Mouse (Mus musculus) embryonic fibroblast, embryonic 13.5 days (primary cell): ENCODE measurements around the gene Prkag2.

Source experiments
- CTCF ChIP-seq: IDR thresholded peaks from 2 replicates; pipeline ENCODE4 v1.5.1; 2011; ENCODE audit warnings: mild to moderate bottlenecking, control low read depth, low read length, moderate library complexity, borderline replicate concordance; ENCODE audit not compliant: insufficient read depth
- POLR2A ChIP-seq: IDR thresholded peaks from 2 replicates; pipeline ENCODE4 v1.6.1; 2011; ENCODE audit warnings: low read depth, mild to moderate bottlenecking, control low read depth, low read length, moderate library complexity

DNA sequence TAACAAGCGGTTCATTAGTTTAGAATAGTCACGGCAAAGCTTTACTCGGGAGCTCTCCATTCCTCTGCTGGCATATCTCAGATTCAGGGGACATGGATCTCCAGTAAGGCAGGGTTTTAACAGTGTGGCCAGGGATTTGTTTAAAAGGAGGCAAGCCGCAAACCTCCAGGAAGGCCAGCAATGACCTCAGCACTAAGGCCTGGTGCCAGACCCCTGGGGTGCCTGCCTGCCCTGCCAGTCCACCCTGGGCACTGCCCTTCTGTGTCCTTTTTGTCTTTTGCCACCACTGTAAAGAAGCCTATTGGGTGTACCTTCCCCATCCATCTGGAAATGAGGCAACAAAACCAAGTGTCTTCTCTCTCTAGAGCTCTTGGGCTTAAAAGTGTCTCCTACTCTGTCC, 226.3 kb downstream of the Prkag2 start:
- TF ChIP-seq POLR2A (no peak), CTCF (no peak)
